Mouse (Mus musculus): ENCODE measurements at regions not wholly inside any gene's neighbourhood (a gene's known extent, or its start where the extent isn't known, plus 50 kb on each side); places are given as distances from the start of the nearest gene placed in this dataset.
"Not testable (repeated sequence)": the region's sequence is repeated elsewhere in the genome, so short reads cannot be mapped to it uniquely, and the experiment has no call there.

- DNase-seq, result no peak
These were observed 85.3 kb downstream of the Slitrk1 start for GRCm38 (mm10) chr14:108828668-108829067.

- DNase-seq, result no peak
These were observed 92.4 kb downstream of the Slitrk1 start for GRCm38 (mm10) chr14:108821539-108821938.

- no peak for DNase-seq
These were observed 94.6 kb downstream of the Slitrk1 start for GRCm38 (mm10) chr14:108819370-108819769.

- peak; percentile 48 for DNase-seq
These were observed 108.5 kb downstream of the Slitrk1 start for GRCm38 (mm10) chr14:108805394-108805982.

GRCm38 (mm10) chr14:108798884-108799283, 115.1 kb downstream of the Slitrk1 start:
- DNase-seq, result no peak

GRCm38 (mm10) chr14:108792445-108792844, 121.5 kb downstream of the Slitrk1 start:
- no peak for DNase-seq

- peak; percentile 44 for DNase-seq
These were observed 122.7 kb downstream of the Slitrk1 start for GRCm38 (mm10) chr14:108791296-108791695.

- DNase-seq, result no peak
These were observed 165.2 kb downstream of the Slitrk1 start for GRCm38 (mm10) chr14:108748730-108749129.

GRCm38 (mm10) chr14:108711811-108712210, 202.1 kb downstream of the Slitrk1 start:
- no peak for DNase-seq

- no peak for DNase-seq
These were observed 204.8 kb downstream of the Slitrk1 start for GRCm38 (mm10) chr14:108709101-108709631.

- not testable (repeated sequence) for DNase-seq
These were observed 209.3 kb downstream of the Slitrk1 start for GRCm38 (mm10) chr14:108704662-108705061.

GRCm38 (mm10) chr14:108664864-108665263, 249.1 kb downstream of the Slitrk1 start:
- no peak for DNase-seq

- no peak for DNase-seq
These were observed 275.7 kb downstream of the Slitrk1 start for GRCm38 (mm10) chr14:108638291-108638690.

GRCm38 (mm10) chr14:108635266-108635665, 278.7 kb downstream of the Slitrk1 start:
- DNase-seq, result no peak

GRCm38 (mm10) chr14:108610028-108610427, 303.9 kb downstream of the Slitrk1 start:
- DNase-seq, result no peak
